Mouse (Mus musculus): ENCODE measurements around the gene Qpctl. TPM values are rescaled to one million over a fixed set of nuclear protein-coding genes. Genes with fewer than 3 reads are reported as not detected.

Qpctl gene
- polyA plus RNA-seq (2012; rRNA removed), result 16.2 and 17.4 TPM in 2 replicates

GRCm38 (mm10) chr7:19148875-19149541 lies at the start of gene Qpctl:
Gene Qpctl (minus strand): TSS chr7:19149291.
- TF ChIP-seq CTCF (IDR thresholded peaks at IDR 0.05; ENCODE audit: extremely low read depth, insufficient read depth, low read length), result no peak
- TF ChIP-seq POLR2A (IDR thresholded peaks at IDR 0.05; ENCODE audit: extremely low read depth, insufficient read depth, low read length), result peak; percentile 88
- Histone ChIP-seq H3K27ac (ENCODE audit: insufficient read depth, low read length) (peak within 1 kb of the TSS; percentile 59), H3K4me1 (ENCODE audit: control insufficient read depth, insufficient read depth, low read length) (peaks cover 2% of the 10 kb centered on the region), H3K4me3 (ENCODE audit: insufficient read depth, low read length) (peak within 1 kb of the TSS; percentile 76)

- peak; percentile 50 for TF ChIP-seq CTCF (IDR thresholded peaks at IDR 0.05; ENCODE audit: extremely low read depth, insufficient read depth, low read length)
- no peak for TF ChIP-seq POLR2A (IDR thresholded peaks at IDR 0.05; ENCODE audit: extremely low read depth, insufficient read depth, low read length)
- no peaks in the 10 kb centered on the region for H3K4me1 ChIP-seq (ENCODE audit: control insufficient read depth, insufficient read depth, low read length)
- H3K4me3 ChIP-seq (ENCODE audit: insufficient read depth, low read length), result no peak overlapping the region
- H3K27ac ChIP-seq (ENCODE audit: insufficient read depth, low read length), result no peak overlapping the region
Measured at GRCm38 (mm10) chr7:19197985-19198384, 48.9 kb upstream of the Qpctl start.

DNA sequence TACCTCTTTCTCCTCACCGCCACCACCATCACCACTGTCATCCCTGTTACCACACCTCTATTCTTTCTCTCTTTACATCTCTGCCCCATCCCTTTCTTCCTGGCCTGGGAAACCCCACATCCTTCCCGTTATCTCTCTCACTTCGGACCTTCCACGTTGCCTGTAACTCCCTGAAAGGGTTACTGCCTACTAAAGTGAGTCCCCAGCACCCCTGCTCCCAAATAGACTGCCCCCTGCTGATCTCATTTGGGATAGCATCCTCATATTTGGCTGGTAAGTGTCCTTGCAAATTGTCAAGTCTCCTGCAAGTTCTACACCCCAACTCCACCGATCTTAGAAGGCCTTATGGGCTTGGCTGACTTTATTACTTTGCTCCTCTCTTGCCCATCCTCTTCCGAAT lies 47.6 kb upstream of the Qpctl start:
- TF ChIP-seq CTCF (IDR thresholded peaks at IDR 0.05; ENCODE audit: extremely low read depth, insufficient read depth, low read length), result peak; percentile 62
- TF ChIP-seq POLR2A (IDR thresholded peaks at IDR 0.05; ENCODE audit: extremely low read depth, insufficient read depth, low read length), result no peak
- H3K27ac ChIP-seq (ENCODE audit: insufficient read depth, low read length), result no peak overlapping the region
- no peak overlapping the region for H3K4me3 ChIP-seq (ENCODE audit: insufficient read depth, low read length)
- no peaks in the 10 kb centered on the region for H3K4me1 ChIP-seq (ENCODE audit: control insufficient read depth, insufficient read depth, low read length)

DNA sequence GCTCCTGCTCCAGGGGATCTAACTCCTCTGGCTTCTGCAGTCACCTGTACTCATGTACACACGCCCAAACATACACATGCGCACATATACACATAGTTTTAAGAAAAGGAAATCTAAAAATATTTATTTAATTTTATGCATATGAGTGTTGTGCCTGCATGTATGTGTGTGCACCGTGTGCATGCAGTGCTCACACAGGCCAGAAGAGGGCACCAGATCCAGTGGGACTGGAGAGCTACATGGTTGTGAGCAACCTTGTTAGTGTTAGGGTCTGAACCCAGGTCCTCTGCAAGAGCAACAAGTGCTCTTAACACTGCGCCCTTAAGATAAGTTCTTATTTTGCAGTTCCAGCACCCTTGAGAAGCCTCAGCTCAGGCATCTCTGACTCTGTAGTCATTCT lies 45.6 kb upstream of the Qpctl start:
- Histone ChIP-seq H3K4me3 (ENCODE audit: insufficient read depth, low read length) (no peak overlapping the region), H3K4me1 (ENCODE audit: control insufficient read depth, insufficient read depth, low read length) (no peaks in the 10 kb centered on the region), H3K27ac (ENCODE audit: insufficient read depth, low read length) (no peak overlapping the region)
- TF ChIP-seq POLR2A (IDR thresholded peaks at IDR 0.05; ENCODE audit: extremely low read depth, insufficient read depth, low read length), result no peak
- TF ChIP-seq CTCF (IDR thresholded peaks at IDR 0.05; ENCODE audit: extremely low read depth, insufficient read depth, low read length), result peak; percentile 34; the same call in 1 of the 2 replicates

GRCm38 (mm10) chr7:19184758-19185157 lies 35.7 kb upstream of the Qpctl start:
- H3K27ac ChIP-seq (ENCODE audit: insufficient read depth, low read length), result peak overlapping the region; percentile 76

GRCm38 (mm10) chr7:19184250-19184649 lies 35.2 kb upstream of the Qpctl start:
- no peak for TF ChIP-seq CTCF (IDR thresholded peaks at IDR 0.05; ENCODE audit: extremely low read depth, insufficient read depth, low read length)
- H3K27ac ChIP-seq (ENCODE audit: insufficient read depth, low read length), result peak overlapping the region; percentile 76
- no peak overlapping the region for H3K4me3 ChIP-seq (ENCODE audit: insufficient read depth, low read length)
- H3K4me1 ChIP-seq (ENCODE audit: control insufficient read depth, insufficient read depth, low read length), result peaks cover 3% of the 10 kb centered on the region; the same call in 1 of the 2 replicates

More at GRCm38 (mm10) chr7:19184758-19185157, 35.7 kb upstream of the Qpctl start:
- TF ChIP-seq POLR2A (IDR thresholded peaks at IDR 0.05; ENCODE audit: extremely low read depth, insufficient read depth, low read length), result 0 out of 2 replicates have a peak, but pooled peaks have one; percentile 30
- no peak for TF ChIP-seq CTCF (IDR thresholded peaks at IDR 0.05; ENCODE audit: extremely low read depth, insufficient read depth, low read length)
- no peak overlapping the region for H3K4me3 ChIP-seq (ENCODE audit: insufficient read depth, low read length)
- H3K4me1 ChIP-seq (ENCODE audit: control insufficient read depth, insufficient read depth, low read length), result peaks cover 3% of the 10 kb centered on the region; the same call in 1 of the 2 replicates

DNA sequence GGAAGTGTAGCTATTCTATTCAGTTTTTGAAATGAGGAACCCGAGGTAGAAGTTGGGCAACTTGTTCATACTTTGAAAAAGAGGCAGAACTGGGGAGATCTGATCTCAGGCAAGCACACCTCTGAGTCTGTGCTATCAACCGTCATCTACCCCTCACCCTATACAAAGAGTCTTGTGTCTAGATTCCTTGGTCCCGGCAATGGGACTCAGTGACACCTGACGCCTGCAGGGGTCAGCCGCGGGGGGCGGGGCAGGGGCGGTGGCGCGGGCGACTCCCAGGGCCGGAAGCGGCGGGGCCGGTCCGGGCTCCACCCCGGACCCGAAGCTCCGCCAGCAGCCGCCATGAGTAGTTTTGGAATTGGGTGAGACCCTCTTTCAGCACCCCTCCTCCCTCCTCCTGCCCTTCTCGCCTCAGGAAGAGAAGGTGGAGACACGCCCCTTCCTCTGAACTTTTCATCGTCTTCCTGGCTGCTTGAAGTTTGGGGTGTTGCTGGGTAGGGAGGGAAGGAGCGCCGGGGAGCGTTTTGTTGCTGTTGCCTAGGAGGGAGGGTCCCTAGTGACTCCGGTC lies 31.9 kb upstream of the Qpctl start:
- TF ChIP-seq POLR2A (IDR thresholded peaks at IDR 0.05; ENCODE audit: extremely low read depth, insufficient read depth, low read length), result no peak
- TF ChIP-seq CTCF (IDR thresholded peaks at IDR 0.05; ENCODE audit: extremely low read depth, insufficient read depth, low read length), result no peak
- peak overlapping the region; percentile 26 for H3K4me3 ChIP-seq (ENCODE audit: insufficient read depth, low read length)
- peaks cover 3% of the 10 kb centered on the region; the same call in 1 of the 2 replicates for H3K4me1 ChIP-seq (ENCODE audit: control insufficient read depth, insufficient read depth, low read length)
- 0 out of 2 replicates have a peak overlapping the region, but pooled peaks have one; percentile 32 for H3K27ac ChIP-seq (ENCODE audit: insufficient read depth, low read length)

DNA sequence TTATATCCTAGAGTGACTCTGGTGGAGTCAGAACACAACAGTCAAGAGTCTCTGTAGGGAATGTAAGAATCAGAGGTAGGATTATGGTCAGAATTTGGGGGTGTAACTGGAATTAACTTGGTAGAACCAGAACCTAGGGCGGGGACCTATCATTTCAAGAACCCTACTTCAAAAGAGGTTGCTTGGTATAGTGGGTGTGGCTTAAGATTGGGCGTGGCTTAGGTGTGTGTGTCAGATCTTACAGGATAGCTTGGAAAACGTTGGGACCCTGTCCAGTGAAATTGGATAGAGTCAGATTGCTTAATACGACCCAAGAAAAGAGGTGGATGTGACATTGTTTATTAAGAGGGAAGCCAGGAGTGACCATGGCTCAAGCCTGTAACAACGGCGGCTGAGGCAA lies 30.8 kb upstream of the Qpctl start:
- H3K4me1 ChIP-seq (ENCODE audit: control insufficient read depth, insufficient read depth, low read length), result peaks cover 3% of the 10 kb centered on the region; the same call in 1 of the 2 replicates
- TF ChIP-seq POLR2A (IDR thresholded peaks at IDR 0.05; ENCODE audit: extremely low read depth, insufficient read depth, low read length) (no peak), CTCF (IDR thresholded peaks at IDR 0.05; ENCODE audit: extremely low read depth, insufficient read depth, low read length) (no peak)
- H3K4me3 ChIP-seq (ENCODE audit: insufficient read depth, low read length), result no peak overlapping the region
- H3K27ac ChIP-seq (ENCODE audit: insufficient read depth, low read length), result no peak overlapping the region

GRCm38 (mm10) chr7:19179173-19179572 lies 30.1 kb upstream of the Qpctl start:
- TF ChIP-seq POLR2A (IDR thresholded peaks at IDR 0.05; ENCODE audit: extremely low read depth, insufficient read depth, low read length) (no peak), CTCF (IDR thresholded peaks at IDR 0.05; ENCODE audit: extremely low read depth, insufficient read depth, low read length) (peak; percentile 53)
- no peaks in the 10 kb centered on the region for H3K4me1 ChIP-seq (ENCODE audit: control insufficient read depth, insufficient read depth, low read length)
- H3K4me3 ChIP-seq (ENCODE audit: insufficient read depth, low read length), result peak overlapping the region; percentile 88; the same call in 1 of the 2 replicates
- H3K27ac ChIP-seq (ENCODE audit: insufficient read depth, low read length), result no peak overlapping the region
